Mouse (Mus musculus): Measurements from ENCODE around the gene Ulk3. TPM values are rescaled to one million over a fixed set of nuclear protein-coding genes. Genes with fewer than 3 reads are reported as not detected.

The Ulk3 gene
- polyA plus RNA-seq, 1 experiment from 2014 or later: 17.4 TPM

Other genes with a start within 250 kb of the Ulk3 start
- gene Ppcdc, start 149.3 kb upstream of the Ulk3 start, polyA plus RNA-seq (2015; fragmentation: Nextera tagmentation; extraction: Ambion mirVana): 23.6 and 31.6 TPM in 2 replicates
- 19.8 and 22.4 TPM in 2 replicates for gene Scamp5, start 121.4 kb upstream of the Ulk3 start, polyA plus RNA-seq (2015; fragmentation: Nextera tagmentation; extraction: Ambion mirVana)
- gene Rpp25, start 85.4 kb upstream of the Ulk3 start, polyA plus RNA-seq (2015; fragmentation: Nextera tagmentation; extraction: Ambion mirVana): 6.0 and 6.1 TPM in 2 replicates
- 621 and 623 TPM in 2 replicates for gene Cox5a, start 68.2 kb upstream of the Ulk3 start, polyA plus RNA-seq (2015; fragmentation: Nextera tagmentation; extraction: Ambion mirVana)
- gene Fam219b, start 51.9 kb upstream of the Ulk3 start, polyA plus RNA-seq (2015; fragmentation: Nextera tagmentation; extraction: Ambion mirVana): 18.7 and 19.7 TPM in 2 replicates
- gene Mpi, start 36.7 kb upstream of the Ulk3 start, polyA plus RNA-seq (2015; fragmentation: Nextera tagmentation; extraction: Ambion mirVana): 38.9 and 48.4 TPM in 2 replicates
- gene Scamp2, start 28.5 kb upstream of the Ulk3 start, polyA plus RNA-seq (2015; fragmentation: Nextera tagmentation; extraction: Ambion mirVana): 76.6 and 84.2 TPM in 2 replicates
- gene Cplx3, start 16.8 kb downstream of the Ulk3 start, polyA plus RNA-seq (2015; fragmentation: Nextera tagmentation; extraction: Ambion mirVana): not detected in 2 replicates
- not detected in 2 replicates for gene Lman1l, start 31.3 kb downstream of the Ulk3 start, polyA plus RNA-seq (2015; fragmentation: Nextera tagmentation; extraction: Ambion mirVana)
- gene Csk, start 64.2 kb downstream of the Ulk3 start, polyA plus RNA-seq (2015; fragmentation: Nextera tagmentation; extraction: Ambion mirVana): 29.6 and 29.8 TPM in 2 replicates
- gene Cyp1a2, start 94.3 kb downstream of the Ulk3 start, polyA plus RNA-seq (2015; fragmentation: Nextera tagmentation; extraction: Ambion mirVana): not detected in 2 replicates
- 0.05 TPM in 1 of 2 replicates, not detected in the other for gene Cyp1a1, start 98.5 kb downstream of the Ulk3 start, polyA plus RNA-seq (2015; fragmentation: Nextera tagmentation; extraction: Ambion mirVana)
- gene Edc3, start 119.1 kb downstream of the Ulk3 start, polyA plus RNA-seq (2015; fragmentation: Nextera tagmentation; extraction: Ambion mirVana): 26.8 and 28.6 TPM in 2 replicates
- gene Clk3, start 176.4 kb downstream of the Ulk3 start, polyA plus RNA-seq (2015; fragmentation: Nextera tagmentation; extraction: Ambion mirVana): 68.3 and 69.6 TPM in 2 replicates
- gene Arid3b, start 247.3 kb downstream of the Ulk3 start, polyA plus RNA-seq (2015; fragmentation: Nextera tagmentation; extraction: Ambion mirVana): 5.9 and 6.0 TPM in 2 replicates